Mouse (Mus musculus): ENCODE measurements around the gene Itgae.

DNA sequence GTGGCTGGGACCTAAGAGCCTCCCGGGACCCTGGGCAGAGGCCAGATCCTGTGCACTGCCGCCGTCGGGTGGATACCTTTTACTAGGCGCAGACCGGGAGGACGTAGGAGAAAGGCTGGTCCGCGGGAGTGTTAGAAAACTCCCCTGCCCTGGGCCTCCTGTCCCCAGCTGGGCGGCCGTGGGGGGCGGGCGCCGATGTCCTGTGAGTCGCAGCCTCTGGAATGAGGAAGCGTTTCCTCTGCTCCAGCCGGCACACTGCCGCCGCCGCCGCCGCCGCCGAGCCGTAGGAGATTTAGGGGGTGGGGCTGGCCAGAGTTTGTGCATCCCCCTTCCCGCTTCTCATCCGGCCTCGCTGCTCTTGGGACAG, 87.1 kb downstream of the Itgae start:
- TF ChIP-seq CTCF (IDR thresholded peaks at IDR 0.05; ENCODE audit: low read depth, low read length) (no peak), POLR2A (IDR thresholded peaks at IDR 0.05; ENCODE audit: insufficient read depth, low read length) (no peak)

Data from ES-Bruce4 (cell line).